Mouse (Mus musculus): Measurements from ENCODE around the gene Usp7. TPM values are rescaled to one million over a fixed set of nuclear protein-coding genes. Genes with fewer than 3 reads are reported as not detected.
"Not testable (repeated sequence)": the region's sequence is repeated elsewhere in the genome, so short reads cannot be mapped to it uniquely, and the experiment has no call there.

The Usp7 gene
- total RNA-seq, 1 experiment from 2014 or later, result 214 TPM

DNA sequence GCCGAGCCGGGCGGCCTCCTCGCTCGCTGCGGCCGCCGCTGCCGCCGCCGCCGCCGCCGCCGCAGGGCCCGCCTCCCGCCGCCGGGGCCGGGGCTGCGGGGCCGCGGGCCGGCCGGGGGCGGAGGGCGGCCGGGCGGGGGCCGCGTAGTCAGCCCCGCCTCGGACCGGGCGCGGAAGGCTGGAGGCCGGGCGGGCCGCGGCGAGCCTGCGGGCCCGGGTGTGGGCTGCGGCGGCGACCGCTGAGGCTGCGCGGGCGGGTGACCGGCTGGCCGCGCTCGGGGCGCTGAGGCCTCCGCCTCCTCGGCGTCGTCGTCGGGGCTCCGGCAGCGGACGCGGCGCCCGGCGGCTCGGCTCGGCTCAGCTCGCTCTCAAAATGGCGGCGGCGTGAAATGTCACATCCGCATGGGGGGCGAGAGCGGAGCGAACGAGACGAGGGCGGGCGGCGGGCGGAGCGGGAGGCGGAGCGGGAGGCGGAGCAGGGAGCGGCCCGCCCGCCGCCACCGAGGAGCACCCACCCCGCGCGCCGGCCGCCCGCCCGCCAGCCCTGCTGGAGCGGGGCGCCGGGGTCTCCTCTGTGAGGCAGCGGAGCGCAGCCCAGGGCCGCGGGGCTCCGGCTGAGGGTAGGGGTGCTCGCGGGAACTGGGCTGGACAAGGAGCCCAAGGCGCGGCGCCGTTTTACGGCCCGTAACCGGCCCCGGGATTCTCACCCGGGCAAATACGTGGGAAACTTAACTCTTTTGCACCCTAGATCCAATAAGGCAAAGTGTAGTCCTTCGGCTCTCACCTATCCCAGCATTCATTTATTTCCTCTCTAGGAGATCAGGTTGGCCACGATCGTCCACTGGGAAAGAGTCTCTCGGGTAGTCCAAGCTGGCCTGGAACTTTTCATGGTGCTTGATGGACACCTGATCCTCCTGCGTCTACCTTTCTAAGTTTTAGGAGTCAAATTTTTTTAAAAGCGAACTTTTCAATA lies 53.3 kb downstream of the Usp7 start:
- peak; percentile 80 to 83 for ATAC-seq (replicated peaks in 1 of 2; ENCODE audit: insufficient read depth in 1 of 2, low FRiP score in 2 of 2, low TSS enrichment in 1 of 2, low read depth in 1 of 2, poor library complexity in 2 of 2, severe bottlenecking in 2 of 2)

DNA sequence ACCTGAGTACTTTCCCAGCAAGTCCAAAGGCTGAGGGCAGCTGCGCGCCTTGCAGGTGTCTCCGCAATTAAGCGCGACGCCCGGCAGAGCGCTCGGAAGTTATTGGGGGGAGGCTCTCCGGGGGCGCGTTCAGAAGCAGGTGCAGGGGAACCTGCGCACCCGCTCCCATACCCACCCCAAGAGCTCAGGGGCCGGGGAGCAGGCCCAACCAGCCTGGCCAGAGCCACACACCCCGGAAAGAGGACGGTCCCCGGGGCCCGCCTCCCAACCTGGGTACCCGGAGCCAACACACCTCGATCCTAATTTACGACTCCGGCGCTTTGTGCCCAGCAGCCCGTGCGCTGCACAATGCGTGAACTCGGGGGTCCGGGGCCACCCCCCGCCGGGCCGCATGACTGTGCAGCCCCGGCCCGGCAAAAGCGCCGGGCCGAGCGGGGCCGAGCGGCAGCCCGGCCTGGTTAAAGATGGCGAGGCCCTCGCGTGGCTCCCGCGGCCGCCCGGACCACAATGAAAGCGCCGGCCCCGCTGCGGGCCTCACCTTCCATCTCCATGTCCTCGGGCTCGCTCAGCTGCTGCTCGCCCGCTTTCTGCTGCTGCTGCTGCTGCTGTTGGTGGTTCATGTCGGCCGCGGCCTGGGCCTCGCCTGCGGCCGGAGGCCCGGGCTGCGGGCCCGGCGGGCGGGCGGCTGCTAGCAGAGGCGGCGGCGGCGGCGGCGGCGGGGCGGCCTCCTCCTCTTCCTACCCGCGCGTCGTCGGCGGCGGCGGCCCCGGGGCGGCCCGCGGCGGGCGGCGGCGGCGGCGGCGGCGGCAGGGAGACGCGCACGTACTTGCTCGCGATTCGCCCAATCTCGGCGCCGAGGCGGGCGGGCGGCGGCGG lies 54.2 kb downstream of the Usp7 start:
- ATAC-seq (replicated peaks in 1 of 2; ENCODE audit: insufficient read depth in 1 of 2, low FRiP score in 2 of 2, low TSS enrichment in 1 of 2, low read depth in 1 of 2, poor library complexity in 2 of 2, severe bottlenecking in 2 of 2), result peak in 1 of 2 experiments; percentile 5; a peak in 1 of 4 replicates

DNA sequence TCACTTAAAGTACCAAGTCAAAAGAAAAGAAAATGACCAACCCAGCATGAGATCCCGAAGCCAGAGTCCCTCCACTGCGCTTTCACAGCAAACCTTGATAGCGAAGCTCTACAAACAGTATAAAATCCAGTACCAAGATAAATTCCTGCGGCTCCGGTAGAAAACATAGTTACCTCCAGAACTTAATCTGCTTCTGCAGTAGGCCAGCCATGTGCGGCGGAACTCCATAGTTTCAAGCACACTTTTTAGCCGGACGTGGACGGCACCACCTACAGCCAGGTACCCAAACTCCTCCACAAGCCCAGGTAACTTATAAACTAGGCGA lies 54.8 kb downstream of the Usp7 start:
- no peak for ATAC-seq (replicated peaks in 1 of 2; ENCODE audit: insufficient read depth in 1 of 2, low FRiP score in 2 of 2, low TSS enrichment in 1 of 2, low read depth in 1 of 2, poor library complexity in 2 of 2, severe bottlenecking in 2 of 2)

DNA sequence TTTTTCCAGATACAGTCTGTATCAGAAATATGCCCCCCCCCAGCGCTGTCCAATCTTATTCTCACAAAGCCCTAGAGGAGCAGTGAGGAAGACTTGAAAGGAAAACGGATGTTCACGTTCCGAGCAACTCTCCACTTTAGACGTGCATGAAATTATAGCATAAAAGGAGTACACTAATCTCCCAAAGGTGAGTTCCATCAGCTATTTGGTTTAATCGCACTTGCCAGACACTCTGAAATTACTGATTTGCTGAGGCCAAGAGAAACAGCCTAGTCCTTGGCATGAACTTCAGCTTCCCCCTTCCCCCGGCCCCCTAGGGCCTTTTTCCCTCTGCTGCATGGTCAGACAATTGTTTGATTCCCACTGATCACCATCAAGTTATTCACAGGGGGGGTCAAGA lies 55.4 kb downstream of the Usp7 start:
- ATAC-seq (replicated peaks in 1 of 2; ENCODE audit: insufficient read depth in 1 of 2, low FRiP score in 2 of 2, low TSS enrichment in 1 of 2, low read depth in 1 of 2, poor library complexity in 2 of 2, severe bottlenecking in 2 of 2), result no peak

DNA sequence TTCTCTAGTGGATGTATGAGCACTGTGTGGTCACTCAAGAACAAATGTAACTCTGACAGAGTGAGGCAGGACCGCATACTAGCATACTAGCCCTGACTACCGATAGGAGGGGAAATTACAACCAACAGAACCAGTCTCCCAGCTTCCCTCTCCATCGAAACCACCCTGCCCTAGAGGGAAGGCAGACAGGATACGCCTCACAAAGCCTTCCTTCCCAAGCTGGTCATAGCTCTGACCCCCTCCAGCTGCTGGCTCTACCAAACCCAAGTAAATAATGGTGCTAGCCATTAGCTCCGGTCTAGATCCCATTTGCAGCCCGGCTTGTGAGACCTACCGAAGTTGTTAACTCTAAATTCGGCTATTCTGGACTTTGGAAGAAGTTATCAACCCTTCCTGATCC lies 56.1 kb downstream of the Usp7 start:
- peak; percentile 33 to 47; a peak in 3 of 4 replicates for ATAC-seq (replicated peaks in 1 of 2; ENCODE audit: insufficient read depth in 1 of 2, low FRiP score in 2 of 2, low TSS enrichment in 1 of 2, low read depth in 1 of 2, poor library complexity in 2 of 2, severe bottlenecking in 2 of 2)

DNA sequence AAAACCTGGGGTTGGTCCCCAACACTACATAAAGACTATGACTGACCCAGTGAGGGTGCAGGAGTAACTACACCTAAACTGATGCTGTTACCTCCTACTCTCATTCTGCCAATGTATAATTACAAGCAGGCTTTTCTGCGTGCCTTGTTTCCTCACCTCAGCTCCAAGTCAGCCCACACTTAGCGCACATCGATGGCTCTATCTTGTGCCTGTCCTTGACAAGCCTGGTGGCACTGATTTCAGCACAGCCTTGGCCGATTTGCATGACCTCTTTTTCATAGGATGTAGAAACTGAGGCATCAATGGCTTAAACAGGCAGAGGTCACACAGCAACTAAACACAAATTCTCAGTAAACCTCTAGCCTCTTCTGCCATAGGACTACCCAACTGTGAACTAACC lies 57.4 kb downstream of the Usp7 start:
- ATAC-seq (replicated peaks in 1 of 2; ENCODE audit: insufficient read depth in 1 of 2, low FRiP score in 2 of 2, low TSS enrichment in 1 of 2, low read depth in 1 of 2, poor library complexity in 2 of 2, severe bottlenecking in 2 of 2), result no peak

DNA sequence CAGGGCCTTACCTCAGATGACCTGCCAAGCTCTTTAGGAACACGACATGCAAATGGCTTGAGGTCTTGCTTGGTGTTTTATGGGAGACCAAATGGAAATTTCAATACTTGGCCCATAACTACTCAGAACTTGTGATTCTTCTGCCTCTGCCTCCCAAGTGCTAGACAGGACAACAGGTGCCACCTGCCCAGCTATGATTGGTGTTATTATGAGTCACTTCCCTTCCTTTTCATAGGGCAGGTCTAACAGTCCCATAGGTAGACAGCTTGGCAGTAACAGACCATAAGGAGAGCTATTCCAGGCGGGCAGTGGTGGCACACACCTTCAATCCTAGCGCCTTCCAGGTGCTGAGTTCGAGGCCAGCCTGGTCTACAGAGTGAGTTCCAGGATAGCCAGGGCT lies 58.5 kb downstream of the Usp7 start:
- no peak for ATAC-seq (replicated peaks in 1 of 2; ENCODE audit: insufficient read depth in 1 of 2, low FRiP score in 2 of 2, low TSS enrichment in 1 of 2, low read depth in 1 of 2, poor library complexity in 2 of 2, severe bottlenecking in 2 of 2)

DNA sequence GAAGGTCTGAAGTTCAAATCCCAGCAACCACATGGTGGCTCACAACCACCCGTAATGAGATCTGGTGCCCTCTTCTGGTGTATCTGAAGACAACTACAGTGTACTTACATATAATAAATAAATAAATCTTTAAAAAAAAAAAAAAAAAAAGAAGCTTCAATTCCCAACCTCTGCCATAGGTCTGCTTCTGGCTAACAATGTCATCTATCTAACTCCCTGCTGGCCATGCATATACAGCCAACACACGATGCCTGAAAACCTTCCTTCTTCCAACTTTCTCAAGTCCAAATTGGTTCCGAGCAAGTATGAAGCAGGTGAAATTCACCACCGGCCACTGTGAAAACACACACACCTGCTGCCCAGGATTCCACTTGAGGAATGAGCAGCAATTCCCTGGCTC lies 59.7 kb downstream of the Usp7 start:
- ATAC-seq (replicated peaks in 1 of 2; ENCODE audit: insufficient read depth in 1 of 2, low FRiP score in 2 of 2, low TSS enrichment in 1 of 2, low read depth in 1 of 2, poor library complexity in 2 of 2, severe bottlenecking in 2 of 2), result not testable (repeated sequence)

DNA sequence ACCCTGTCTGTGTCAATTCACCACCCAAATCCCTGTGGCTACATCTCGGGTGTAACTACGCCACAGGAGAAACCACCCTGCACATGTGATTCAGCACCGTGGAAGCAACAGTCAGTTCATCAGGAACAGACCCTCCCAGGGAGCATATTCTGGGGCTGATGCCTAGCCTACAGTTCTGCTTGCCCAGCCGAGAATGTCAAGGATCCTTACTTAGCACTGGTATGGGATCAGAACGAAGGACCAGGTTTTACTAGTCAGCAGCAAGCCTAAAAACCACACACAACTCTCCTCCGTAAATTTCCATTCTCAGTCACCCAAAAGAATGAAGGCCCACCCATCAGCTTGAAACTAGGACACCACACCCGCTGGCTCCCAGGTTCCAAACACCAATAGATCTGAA lies 60.5 kb downstream of the Usp7 start:
- ATAC-seq (replicated peaks in 1 of 2; ENCODE audit: insufficient read depth in 1 of 2, low FRiP score in 2 of 2, low TSS enrichment in 1 of 2, low read depth in 1 of 2, poor library complexity in 2 of 2, severe bottlenecking in 2 of 2), result no peak

DNA sequence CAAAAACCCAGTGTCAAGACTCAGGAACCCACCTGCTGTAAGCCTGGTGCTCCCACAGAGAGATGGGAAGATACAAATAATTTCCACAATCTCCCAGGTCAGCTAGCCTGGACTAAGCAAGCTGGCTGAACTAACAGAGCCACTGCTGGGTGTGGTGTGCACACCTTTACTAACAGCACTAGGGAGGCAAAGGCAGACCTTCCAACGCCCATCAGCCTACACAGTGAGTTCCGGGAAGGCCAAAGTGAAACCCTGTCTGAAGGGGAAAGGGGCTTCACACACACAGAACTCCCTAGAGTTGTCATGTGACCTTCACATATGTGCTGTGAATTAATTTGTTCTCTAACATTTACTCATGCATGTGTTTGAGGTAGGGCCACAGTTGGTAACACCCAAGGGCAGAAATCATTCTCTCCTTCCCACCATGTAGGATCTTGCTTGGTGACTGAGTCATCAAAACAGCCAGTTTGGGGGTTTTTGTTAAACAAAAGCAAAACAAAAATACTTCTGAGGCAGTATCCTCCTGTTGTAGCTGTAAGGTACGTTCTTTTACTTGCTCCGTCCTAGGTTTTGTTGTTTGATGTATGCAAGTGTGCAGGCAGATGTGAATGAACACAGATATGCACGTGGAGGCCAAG lies 63.9 kb downstream of the Usp7 start:
- no peak for ATAC-seq (replicated peaks in 1 of 2; ENCODE audit: insufficient read depth in 1 of 2, low FRiP score in 2 of 2, low TSS enrichment in 1 of 2, low read depth in 1 of 2, poor library complexity in 2 of 2, severe bottlenecking in 2 of 2)

DNA sequence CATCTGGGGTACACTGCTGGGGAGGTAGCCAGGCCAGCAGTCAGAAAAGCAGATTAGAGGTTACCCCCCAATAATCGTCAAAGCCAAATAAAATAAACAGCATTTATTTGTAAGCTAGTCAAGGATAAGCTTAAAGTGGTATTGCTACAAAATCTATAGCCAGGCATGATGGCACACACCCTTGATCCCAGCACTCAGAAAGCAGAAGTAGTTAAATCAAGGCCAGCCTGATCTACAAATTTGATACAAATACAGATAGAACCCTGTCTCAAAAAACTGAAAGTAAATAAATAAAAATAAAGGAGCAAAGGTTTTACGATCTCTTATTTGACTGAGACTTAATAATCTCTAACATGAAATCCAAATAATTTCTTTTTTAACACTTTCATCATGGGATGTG lies 66.3 kb downstream of the Usp7 start:
- no peak for ATAC-seq (replicated peaks in 1 of 2; ENCODE audit: insufficient read depth in 1 of 2, low FRiP score in 2 of 2, low TSS enrichment in 1 of 2, low read depth in 1 of 2, poor library complexity in 2 of 2, severe bottlenecking in 2 of 2)

DNA sequence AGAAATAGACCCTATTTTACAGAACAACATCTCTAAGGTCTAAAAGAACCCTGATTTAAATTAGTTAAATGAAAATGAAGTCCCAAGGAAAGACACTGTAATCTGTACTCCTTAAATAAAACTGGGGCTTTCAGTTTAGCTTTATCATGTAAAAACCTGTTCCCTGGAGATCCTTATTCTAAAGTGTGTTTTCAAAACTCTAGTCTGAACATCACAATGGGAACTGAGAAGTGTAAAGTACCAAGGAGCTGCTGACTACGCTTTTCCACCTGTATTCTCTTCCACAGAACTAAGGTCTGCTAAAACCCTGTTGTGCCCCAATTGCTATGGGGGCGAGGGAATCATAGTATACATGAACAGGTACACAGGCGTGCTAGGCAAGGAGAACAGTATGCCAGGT lies 68.1 kb downstream of the Usp7 start:
- no peak for ATAC-seq (replicated peaks in 1 of 2; ENCODE audit: insufficient read depth in 1 of 2, low FRiP score in 2 of 2, low TSS enrichment in 1 of 2, low read depth in 1 of 2, poor library complexity in 2 of 2, severe bottlenecking in 2 of 2)

DNA sequence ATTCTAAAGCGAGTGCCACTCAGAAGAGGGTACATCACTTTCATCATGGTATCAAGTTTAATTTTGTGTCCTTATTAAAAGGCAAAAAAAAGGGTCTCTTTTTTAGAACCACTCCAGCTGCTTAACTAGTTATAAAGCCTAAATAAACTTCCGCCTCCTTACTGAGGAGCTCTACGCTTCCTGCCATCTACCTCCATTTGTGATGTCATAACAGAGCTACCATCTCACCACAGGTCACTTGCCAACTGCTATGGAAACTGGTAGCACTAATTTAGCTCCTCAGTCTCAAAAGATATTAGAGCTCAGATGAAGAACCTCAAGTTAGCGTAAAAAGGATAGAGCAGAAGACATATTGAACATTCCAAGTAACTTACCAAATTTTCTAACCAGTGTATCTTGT lies 71.7 kb downstream of the Usp7 start:
- peak in 1 of 2 experiments; percentile 23; a peak in 1 of 4 replicates for ATAC-seq (replicated peaks in 1 of 2; ENCODE audit: insufficient read depth in 1 of 2, low FRiP score in 2 of 2, low TSS enrichment in 1 of 2, low read depth in 1 of 2, poor library complexity in 2 of 2, severe bottlenecking in 2 of 2)

DNA sequence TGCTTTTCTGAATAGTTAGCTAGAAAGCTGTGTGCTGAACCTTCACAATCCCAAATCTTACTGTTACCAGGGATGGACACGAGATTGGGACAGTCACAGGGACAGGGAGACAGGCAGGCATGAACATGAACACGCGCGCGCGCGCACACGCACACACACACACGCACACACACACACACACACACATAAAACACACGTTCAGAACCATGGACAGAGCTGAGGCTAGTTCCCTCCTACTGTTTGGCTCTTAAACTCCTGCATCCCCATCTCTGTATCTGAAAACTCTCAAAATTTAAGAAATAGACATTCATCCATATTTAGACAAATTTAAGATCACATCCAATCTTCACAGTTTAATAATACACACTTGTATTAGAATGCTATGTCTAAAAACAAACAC lies 74.4 kb downstream of the Usp7 start:
- no peak for ATAC-seq (replicated peaks in 1 of 2; ENCODE audit: insufficient read depth in 1 of 2, low FRiP score in 2 of 2, low TSS enrichment in 1 of 2, low read depth in 1 of 2, poor library complexity in 2 of 2, severe bottlenecking in 2 of 2)

DNA sequence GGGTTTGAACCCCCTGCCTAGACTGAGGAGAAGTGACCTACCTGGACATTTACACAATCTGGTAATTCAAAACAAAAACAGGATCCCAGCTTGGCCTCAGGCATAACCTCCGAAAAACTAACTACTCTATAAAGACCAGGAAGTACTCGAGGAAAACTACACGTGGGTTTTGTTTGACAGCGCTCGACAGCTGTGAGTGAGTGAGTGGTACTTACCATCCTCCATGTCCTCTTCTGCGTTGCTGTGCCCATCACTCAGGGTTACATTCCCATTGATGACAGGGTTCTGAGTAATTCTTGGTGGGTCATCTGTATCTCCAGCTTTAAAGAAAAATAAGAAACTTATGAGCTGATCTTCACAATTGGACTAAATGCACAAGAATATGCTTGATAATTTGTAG lies 75.8 kb downstream of the Usp7 start:
- ATAC-seq (replicated peaks in 1 of 2; ENCODE audit: insufficient read depth in 1 of 2, low FRiP score in 2 of 2, low TSS enrichment in 1 of 2, low read depth in 1 of 2, poor library complexity in 2 of 2, severe bottlenecking in 2 of 2), result no peak

DNA sequence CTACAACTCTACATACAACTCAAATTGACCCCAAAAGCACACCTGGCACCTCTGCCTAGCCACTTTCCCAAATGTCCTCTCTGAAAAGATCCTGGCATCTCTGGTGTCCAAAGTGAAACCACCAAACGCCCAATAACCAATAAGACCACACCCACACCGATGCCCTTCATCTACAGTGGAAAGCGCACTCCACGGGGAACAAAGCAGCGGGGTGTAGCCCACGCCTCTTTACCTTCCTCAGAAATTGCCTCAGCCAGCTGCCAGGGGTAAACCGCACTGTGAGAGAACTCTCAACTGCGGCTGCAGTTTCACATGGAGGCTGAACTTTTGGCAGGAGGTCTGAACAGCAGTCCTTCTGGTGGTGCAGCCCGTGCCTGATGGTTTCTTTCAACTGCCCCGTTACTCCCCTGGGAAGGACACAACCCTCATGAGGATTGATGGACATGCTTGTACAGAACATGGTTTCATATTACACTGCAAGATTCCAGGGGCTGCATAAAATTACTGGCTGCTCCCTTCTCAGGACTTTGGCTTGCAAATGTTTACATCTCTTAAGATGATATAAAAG lies 76.5 kb downstream of the Usp7 start:
- no peak for ATAC-seq (replicated peaks in 1 of 2; ENCODE audit: insufficient read depth in 1 of 2, low FRiP score in 2 of 2, low TSS enrichment in 1 of 2, low read depth in 1 of 2, poor library complexity in 2 of 2, severe bottlenecking in 2 of 2)

DNA sequence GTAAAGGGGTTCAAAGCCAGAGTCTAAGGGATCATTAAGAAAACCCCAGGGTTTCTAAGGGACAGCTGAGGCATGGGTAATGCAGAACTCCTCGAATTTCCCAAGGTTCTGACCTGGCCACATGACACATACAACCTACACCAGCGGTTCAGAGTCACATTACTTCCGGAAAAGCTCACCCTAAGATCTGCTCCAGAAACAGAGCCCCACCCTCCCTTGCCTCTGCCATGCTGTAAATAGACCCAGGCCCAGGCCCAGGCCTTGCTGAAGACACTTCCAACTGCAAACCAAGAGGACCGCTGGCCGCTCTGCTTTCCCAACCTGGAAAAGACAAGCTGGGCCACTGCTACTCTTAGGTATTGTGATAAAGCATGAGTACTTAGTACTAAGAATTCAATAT lies 77.3 kb downstream of the Usp7 start:
- no peak for ATAC-seq (replicated peaks in 1 of 2; ENCODE audit: insufficient read depth in 1 of 2, low FRiP score in 2 of 2, low TSS enrichment in 1 of 2, low read depth in 1 of 2, poor library complexity in 2 of 2, severe bottlenecking in 2 of 2)

DNA sequence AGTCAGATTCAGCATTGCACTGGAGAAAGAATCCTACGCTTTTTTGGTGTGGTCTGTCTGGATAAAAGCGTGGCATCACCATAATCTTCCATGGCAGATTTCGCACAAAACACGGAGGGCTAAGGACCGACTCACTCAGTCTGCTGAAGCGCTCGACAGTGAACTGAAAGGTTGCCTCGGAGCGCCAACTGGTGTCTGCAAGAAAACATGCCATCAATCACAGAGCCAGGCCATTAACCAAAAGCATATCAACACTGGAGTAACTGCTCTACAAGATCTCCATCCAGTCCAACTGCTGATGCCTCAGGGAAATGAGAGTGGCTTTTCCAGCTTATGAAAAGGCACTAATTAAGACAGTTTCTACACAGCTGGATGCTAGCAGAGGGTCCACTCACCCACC lies 80.1 kb downstream of the Usp7 start:
- no peak for ATAC-seq (replicated peaks in 1 of 2; ENCODE audit: insufficient read depth in 1 of 2, low FRiP score in 2 of 2, low TSS enrichment in 1 of 2, low read depth in 1 of 2, poor library complexity in 2 of 2, severe bottlenecking in 2 of 2)
